Mouse (Mus musculus) erythroblast, embryonic 14.5 days (primary cell): ENCODE data around the gene Rnf185.

Experiments
- GATA1 ChIP-seq: IDR thresholded peaks from 2 replicates; pipeline ENCODE4 v1.6.1; 2012; ENCODE audit warnings: low read length, inconsistent platforms, mixed read lengths
- TAL1 ChIP-seq: IDR thresholded peaks from 3 replicates; pipeline ENCODE4 v1.6.1; 2012; ENCODE audit warnings: low read length, inconsistent platforms, mixed read lengths

- no peak for TF ChIP-seq GATA1
- no peak for TF ChIP-seq TAL1
These were observed 6.9 kb upstream of the Rnf185 start for GRCm38 (mm10) chr11:3459105-3459468.
